Mouse (Mus musculus): ENCODE data around the gene Tspan15. TPM values are rescaled to one million over a fixed set of nuclear protein-coding genes. Genes with fewer than 3 reads are reported as not detected.

The Tspan15 gene
- polyA plus RNA-seq, 1 experiment from 2014 or later = 8.9 TPM

- no peak within 1 kb of the TSS for H3K9ac ChIP-seq
- no peak within 1 kb of the TSS for H3K4me2 ChIP-seq
- no peak for ATAC-seq (replicated peaks; ENCODE audit: insufficient number of reproducible peaks, insufficient read depth, low FRiP score, low read depth)
- no peaks in the 10 kb centered on the region for H3K9me3 ChIP-seq (replicated peaks)
- peaks cover 5% of the 10 kb centered on the region for H3K27me3 ChIP-seq
- H3K36me3 ChIP-seq = no peaks in the 10 kb centered on the region
- 53% methylated on average over 12 of the region's 12 CpGs for WGBS
- H3K4me3 ChIP-seq = no peak within 1 kb of the TSS
- no peak within 1 kb of the TSS for H3K27ac ChIP-seq
- peaks cover 6% of the 10 kb centered on the region for H3K4me1 ChIP-seq (replicated peaks)
These were observed 21.0 kb upstream of the Tspan15 start, which contains the start of gene Tacr2 for GRCm38 (mm10) chr10:62252000-62252488. Gene Tacr2, plus strand, starts transcription at chr10:62252438.

GRCm38 (mm10) chr10:62247815-62248214, 16.8 kb upstream of the Tspan15 start:
- Histone ChIP-seq H3K4me3 (no peak overlapping the region), H3K27ac (no peak overlapping the region)

GRCm38 (mm10) chr10:62247156-62247555, 16.1 kb upstream of the Tspan15 start:
- Histone ChIP-seq H3K9me3 (replicated peaks) (no peaks in the 10 kb centered on the region), H3K27me3 (no peaks in the 10 kb centered on the region), H3K27ac (no peak overlapping the region), H3K36me3 (no peaks in the 10 kb centered on the region), H3K4me2 (no peak overlapping the region), H3K4me3 (no peak overlapping the region), H3K9ac (no peak overlapping the region), H3K4me1 (replicated peaks) (peaks cover 6% of the 10 kb centered on the region)
- WGBS = 63% methylated on average over 3 of the region's 3 CpGs
- ATAC-seq (replicated peaks; ENCODE audit: insufficient number of reproducible peaks, insufficient read depth, low FRiP score, low read depth) = no peak

More at GRCm38 (mm10) chr10:62247815-62248214, 16.8 kb upstream of the Tspan15 start:
- H3K9ac ChIP-seq = no peak overlapping the region
- WGBS = 21% methylated on average over 8 of the region's 8 CpGs
- ATAC-seq (replicated peaks; ENCODE audit: insufficient number of reproducible peaks, insufficient read depth, low FRiP score, low read depth) = no peak
- H3K27me3 ChIP-seq = peaks cover 3% of the 10 kb centered on the region
- no peaks in the 10 kb centered on the region for H3K9me3 ChIP-seq (replicated peaks)
- H3K36me3 ChIP-seq = no peaks in the 10 kb centered on the region
- peaks cover 6% of the 10 kb centered on the region for H3K4me1 ChIP-seq (replicated peaks)
- H3K4me2 ChIP-seq = no peak overlapping the region

GRCm38 (mm10) chr10:62244067-62244466, 13.0 kb upstream of the Tspan15 start:
- WGBS = 79% methylated on average over 9 of the region's 9 CpGs

GRCm38 (mm10) chr10:62242896-62243295, 11.8 kb upstream of the Tspan15 start:
- WGBS = 47% methylated on average over 13 of the region's 13 CpGs
- no peak overlapping the region for H3K4me3 ChIP-seq
- H3K4me1 ChIP-seq (replicated peaks) = peaks cover 3% of the 10 kb centered on the region
- H3K36me3 ChIP-seq = no peaks in the 10 kb centered on the region
- H3K27ac ChIP-seq = no peak overlapping the region
- no peaks in the 10 kb centered on the region for H3K9me3 ChIP-seq (replicated peaks)
- H3K9ac ChIP-seq = no peak overlapping the region
- H3K4me2 ChIP-seq = no peak overlapping the region
- no peaks in the 10 kb centered on the region for H3K27me3 ChIP-seq
- ATAC-seq (replicated peaks; ENCODE audit: insufficient number of reproducible peaks, insufficient read depth, low FRiP score, low read depth) = no peak

More at GRCm38 (mm10) chr10:62244067-62244466, 13.0 kb upstream of the Tspan15 start:
- no peaks in the 10 kb centered on the region for H3K9me3 ChIP-seq (replicated peaks)
- H3K27me3 ChIP-seq = no peaks in the 10 kb centered on the region
- no peak overlapping the region for H3K27ac ChIP-seq
- H3K9ac ChIP-seq = no peak overlapping the region
- ATAC-seq (replicated peaks; ENCODE audit: insufficient number of reproducible peaks, insufficient read depth, low FRiP score, low read depth) = no peak
- peaks cover 6% of the 10 kb centered on the region for H3K4me1 ChIP-seq (replicated peaks)
- H3K36me3 ChIP-seq = no peaks in the 10 kb centered on the region
- H3K4me2 ChIP-seq = no peak overlapping the region
- no peak overlapping the region for H3K4me3 ChIP-seq

- H3K36me3 ChIP-seq = no peaks in the 10 kb centered on the region
- no peak overlapping the region for H3K4me2 ChIP-seq
- no peak overlapping the region for H3K4me3 ChIP-seq
- no peak overlapping the region for H3K27ac ChIP-seq
- no peak overlapping the region for H3K9ac ChIP-seq
- WGBS = 67% methylated on average over 10 of the region's 10 CpGs
- H3K27me3 ChIP-seq = no peaks in the 10 kb centered on the region
- ATAC-seq (replicated peaks; ENCODE audit: insufficient number of reproducible peaks, insufficient read depth, low FRiP score, low read depth) = no peak
- H3K9me3 ChIP-seq (replicated peaks) = no peaks in the 10 kb centered on the region
- no peaks in the 10 kb centered on the region for H3K4me1 ChIP-seq (replicated peaks)
These were observed 11.3 kb upstream of the Tspan15 start for GRCm38 (mm10) chr10:62242358-62242757.

- Histone ChIP-seq H3K9ac (no peak overlapping the region), H3K36me3 (no peaks in the 10 kb centered on the region), H3K4me2 (no peak overlapping the region), H3K27me3 (no peaks in the 10 kb centered on the region), H3K27ac (no peak overlapping the region), H3K4me1 (replicated peaks) (no peaks in the 10 kb centered on the region), H3K9me3 (replicated peaks) (no peaks in the 10 kb centered on the region), H3K4me3 (no peak overlapping the region)
- 59% methylated on average over 6 of the region's 6 CpGs for WGBS
- no peak for ATAC-seq (replicated peaks; ENCODE audit: insufficient number of reproducible peaks, insufficient read depth, low FRiP score, low read depth)
These were observed 8.2 kb upstream of the Tspan15 start for GRCm38 (mm10) chr10:62239270-62239669.

GRCm38 (mm10) chr10:62238688-62239087, 7.6 kb upstream of the Tspan15 start:
- H3K9ac ChIP-seq = no peak overlapping the region
- H3K4me3 ChIP-seq = no peak overlapping the region
- H3K36me3 ChIP-seq = no peaks in the 10 kb centered on the region
- no peaks in the 10 kb centered on the region for H3K27me3 ChIP-seq
- H3K27ac ChIP-seq = no peak overlapping the region
- 85% methylated on average over 3 of the region's 3 CpGs for WGBS
- H3K4me2 ChIP-seq = no peak overlapping the region
- no peak for ATAC-seq (replicated peaks; ENCODE audit: insufficient number of reproducible peaks, insufficient read depth, low FRiP score, low read depth)
- H3K9me3 ChIP-seq (replicated peaks) = no peaks in the 10 kb centered on the region
- H3K4me1 ChIP-seq (replicated peaks) = no peaks in the 10 kb centered on the region

GRCm38 (mm10) chr10:62237205-62237604, 6.2 kb upstream of the Tspan15 start:
- no peaks in the 10 kb centered on the region for H3K9me3 ChIP-seq (replicated peaks)
- no peak overlapping the region for H3K27ac ChIP-seq
- H3K4me2 ChIP-seq = no peak overlapping the region
- no peak overlapping the region for H3K9ac ChIP-seq
- 64% methylated on average over 10 of the region's 10 CpGs for WGBS
- no peak overlapping the region for H3K4me3 ChIP-seq
- no peaks in the 10 kb centered on the region for H3K27me3 ChIP-seq
- H3K36me3 ChIP-seq = no peaks in the 10 kb centered on the region
- H3K4me1 ChIP-seq (replicated peaks) = no peaks in the 10 kb centered on the region
- no peak for ATAC-seq (replicated peaks; ENCODE audit: insufficient number of reproducible peaks, insufficient read depth, low FRiP score, low read depth)

- Histone ChIP-seq H3K4me1 (replicated peaks) (no peaks in the 10 kb centered on the region), H3K4me3 (no peak overlapping the region), H3K9ac (no peak overlapping the region), H3K27ac (no peak overlapping the region), H3K36me3 (no peaks in the 10 kb centered on the region), H3K9me3 (replicated peaks) (no peaks in the 10 kb centered on the region), H3K27me3 (0 out of 2 replicates have a peak, but pooled peaks cover 3% of the 10 kb centered on the region), H3K4me2 (no peak overlapping the region)
- WGBS = 81% methylated on average over 6 of the region's 6 CpGs
- ATAC-seq (replicated peaks; ENCODE audit: insufficient number of reproducible peaks, insufficient read depth, low FRiP score, low read depth) = no peak
These were observed 5.1 kb upstream of the Tspan15 start for GRCm38 (mm10) chr10:62236165-62236564.

GRCm38 (mm10) chr10:62231811-62232210, 760 bp upstream of the Tspan15 start:
- ATAC-seq (replicated peaks; ENCODE audit: insufficient number of reproducible peaks, insufficient read depth, low FRiP score, low read depth) = no peak
- no peak overlapping the region for H3K4me3 ChIP-seq
- H3K9me3 ChIP-seq (replicated peaks) = no peaks in the 10 kb centered on the region
- no peaks in the 10 kb centered on the region for H3K36me3 ChIP-seq
- H3K4me1 ChIP-seq (replicated peaks) = peaks cover 8% of the 10 kb centered on the region
- peaks cover 20% of the 10 kb centered on the region; the same call in 1 of the 2 replicates for H3K27me3 ChIP-seq
- H3K9ac ChIP-seq = no peak overlapping the region
- no peak overlapping the region; the same call in 1 of the 2 replicates for H3K4me2 ChIP-seq
- 68% methylated on average over 3 of the region's 3 CpGs for WGBS
- H3K27ac ChIP-seq = no peak overlapping the region

- Histone ChIP-seq H3K4me2 (peak overlapping the region; percentile 91), H3K36me3 (no peaks in the 10 kb centered on the region), H3K4me1 (replicated peaks) (peaks cover 8% of the 10 kb centered on the region), H3K9me3 (replicated peaks) (no peaks in the 10 kb centered on the region), H3K27me3 (peaks cover 20% of the 10 kb centered on the region; the same call in 1 of the 2 replicates), H3K9ac (peak overlapping the region; percentile 31; the same call in 1 of the 2 replicates), H3K4me3 (peak overlapping the region; percentile 56), H3K27ac (no peak overlapping the region)
- 2% methylated on average over 13 of the region's 13 CpGs for WGBS
- ATAC-seq (replicated peaks; ENCODE audit: insufficient number of reproducible peaks, insufficient read depth, low FRiP score, low read depth) = no peak
These were observed 313 bp upstream of the Tspan15 start for GRCm38 (mm10) chr10:62231395-62231732.
